Mouse (Mus musculus): ENCODE measurements at regions not wholly inside any gene's neighbourhood (a gene's known extent, or its start where the extent isn't known, plus 50 kb on each side); places are given as distances from the start of the nearest gene placed in this dataset.

DNA sequence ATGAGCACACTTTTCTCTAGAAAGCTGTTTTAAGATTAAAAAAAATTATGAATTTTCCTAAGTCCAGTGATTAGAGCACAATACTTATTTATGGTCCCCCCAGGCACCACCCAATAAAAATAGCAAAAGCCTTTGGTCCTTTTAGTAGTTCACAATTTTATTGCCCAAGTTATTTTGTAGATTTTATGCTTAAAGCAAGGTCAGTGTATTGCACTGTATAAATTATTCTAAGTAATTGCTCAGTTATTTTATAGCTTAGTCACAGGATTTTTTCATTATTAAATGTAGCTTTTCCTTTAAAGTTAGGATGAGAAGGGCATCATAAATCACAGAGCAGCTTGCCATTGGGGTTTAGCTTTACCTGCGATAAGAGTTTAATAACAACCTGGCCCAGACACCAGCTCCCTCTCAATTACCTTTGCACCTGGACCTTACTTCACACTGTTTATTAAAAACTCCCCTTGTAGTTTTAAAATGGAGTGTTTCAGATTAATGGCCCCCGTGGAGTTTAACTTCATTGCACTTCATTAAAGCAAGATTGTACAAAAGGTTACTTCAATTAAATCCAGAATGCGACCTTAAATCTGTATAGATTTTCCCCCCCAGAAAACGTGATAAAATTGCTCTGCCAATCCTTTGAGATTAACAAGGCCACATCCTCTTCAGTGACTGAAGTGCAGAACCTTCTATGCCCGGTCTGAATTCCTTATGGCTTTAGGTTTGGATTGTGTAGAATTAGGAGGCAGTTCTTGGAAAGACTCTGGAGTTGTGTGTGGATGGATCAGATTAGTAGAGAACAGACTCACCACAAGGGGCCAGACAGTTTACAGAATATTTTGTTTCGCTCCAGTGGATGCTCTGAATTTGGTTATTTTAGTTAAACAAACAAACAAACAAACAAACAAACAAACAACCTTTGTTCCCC, 176.1 kb upstream of the Frg1 start:
- H3K27ac ChIP-seq (ENCODE audit: insufficient read depth, low read depth), result no peak overlapping the region
- TF ChIP-seq ZC3H11A (IDR thresholded peaks at IDR 0.05; ENCODE audit: low read depth, low read length) (no peak), MAX (IDR thresholded peaks at IDR 0.05; ENCODE audit: low read length) (no peak), NRF1 (IDR thresholded peaks at IDR 0.05; ENCODE audit: low read depth, low read length) (no peak), ZMIZ1 (IDR thresholded peaks at IDR 0.05; ENCODE audit: low read depth, low read length) (no peak), KAT2A (IDR thresholded peaks at IDR 0.05; ENCODE audit: insufficient replicate concordance, low read length) (no peak), ELF1 (IDR thresholded peaks at IDR 0.05; ENCODE audit: low read depth, low read length) (no peak), JUN (IDR thresholded peaks at IDR 0.05; ENCODE audit: insufficient read depth, low read depth, low read length) (no peak), CHD2 (IDR thresholded peaks at IDR 0.05; ENCODE audit: low read length) (no peak), SMC3 (IDR thresholded peaks at IDR 0.05; ENCODE audit: low read depth, low read length) (no peak), JUND (conservative IDR thresholded peaks at IDR 0.05; ENCODE audit: low read depth, low read length) (no peak)
- no peaks in the 10 kb centered on the region for H3K27me3 ChIP-seq (replicated peaks)
- DNase-seq (ENCODE audit: extremely low read depth), result no peak
- no peaks in the 10 kb centered on the region for H3K79me2 ChIP-seq (replicated peaks; ENCODE audit: control insufficient read depth, extremely low read depth, insufficient read depth, poor library complexity, severe bottlenecking)
- H3K9ac ChIP-seq (ENCODE audit: insufficient read depth, low read depth), result no peak overlapping the region
- no peak overlapping the region for H3K4me2 ChIP-seq (ENCODE audit: insufficient read depth, low read depth, poor library complexity, severe bottlenecking)
- no peak overlapping the region for H3K4me3 ChIP-seq (replicated peaks in 1 of 3; ENCODE audit: low read depth in 2 of 3, low read length in 2 of 3, poor library complexity in 1 of 3)
- no peaks in the 10 kb centered on the region for H3K9me3 ChIP-seq (replicated peaks; ENCODE audit: low read length)
- H3K4me1 ChIP-seq (ENCODE audit: control insufficient read depth in 1 of 2, insufficient read depth in 2 of 2), result peaks cover 0 to 4% of the 10 kb centered on the region in 2 experiments; a peak in 1 of 4 replicates
- in situ Hi-C loops (cut with MboI; ENCODE audit: low pct_ligation_motif_present, low pct_unique_long_range_greater_than_20kb, low sequenced_read_pairs) (no loop called here), dilution Hi-C loops (cut with MboI; ENCODE audit: extremely low pct_ligation_motif_present, extremely low pct_unique_long_range_greater_than_20kb, low sequenced_read_pairs) (no loop called here)
- H3K36me3 ChIP-seq (replicated peaks in 1 of 2; ENCODE audit: control insufficient read depth in 1 of 2, insufficient read depth in 1 of 2, low read length in 1 of 2), result no peaks in the 10 kb centered on the region

GRCm38 (mm10) chr8:41592174-41592573, 175.3 kb upstream of the Frg1 start:
- no peaks in the 10 kb centered on the region for H3K27me3 ChIP-seq (replicated peaks)

More at GRCm38 (mm10) chr8:41592174-41592573, 175.3 kb upstream of the Frg1 start:
- dilution Hi-C loops (cut with MboI; ENCODE audit: extremely low pct_ligation_motif_present, extremely low pct_unique_long_range_greater_than_20kb, low sequenced_read_pairs), result no loop called here
- Histone ChIP-seq H3K9me3 (replicated peaks; ENCODE audit: low read length) (no peaks in the 10 kb centered on the region), H3K4me2 (ENCODE audit: insufficient read depth, low read depth, poor library complexity, severe bottlenecking) (no peak overlapping the region), H3K4me3 (replicated peaks in 1 of 3; ENCODE audit: low read depth in 2 of 3, low read length in 2 of 3, poor library complexity in 1 of 3) (no peak overlapping the region), H3K9ac (ENCODE audit: insufficient read depth, low read depth) (no peak overlapping the region), H3K79me2 (replicated peaks; ENCODE audit: control insufficient read depth, extremely low read depth, insufficient read depth, poor library complexity, severe bottlenecking) (no peaks in the 10 kb centered on the region), H3K36me3 (replicated peaks in 1 of 2; ENCODE audit: control insufficient read depth in 1 of 2, insufficient read depth in 1 of 2, low read length in 1 of 2) (no peaks in the 10 kb centered on the region), H3K27ac (ENCODE audit: insufficient read depth, low read depth) (no peak overlapping the region), H3K4me1 (ENCODE audit: control insufficient read depth in 1 of 2, insufficient read depth in 2 of 2) (peaks cover 0 to 4% of the 10 kb centered on the region in 2 experiments; a peak in 1 of 4 replicates)
- in situ Hi-C loops (cut with MboI; ENCODE audit: low pct_ligation_motif_present, low pct_unique_long_range_greater_than_20kb, low sequenced_read_pairs), result no loop called here
- TF ChIP-seq ETS1 (conservative IDR thresholded peaks at IDR 0.05; ENCODE audit: low read depth, low read length) (no peak), EP300 (IDR thresholded peaks at IDR 0.05; ENCODE audit: low read length) (no peak), MXI1 (IDR thresholded peaks at IDR 0.05; ENCODE audit: low read depth, low read length) (no peak), HCFC1 (IDR thresholded peaks at IDR 0.05; ENCODE audit: low read depth, low read length) (no peak), NELFE (IDR thresholded peaks at IDR 0.05; ENCODE audit: low read depth, low read length) (no peak), TCF12 (IDR thresholded peaks at IDR 0.05; ENCODE audit: low read depth, low read length) (no peak)
- DNase-seq (ENCODE audit: extremely low read depth), result no peak

Measured in CH12.LX (cell line).